Comparison of ENCODE assay signal across 12 mouse cellular contexts in the genomic region with DNA sequence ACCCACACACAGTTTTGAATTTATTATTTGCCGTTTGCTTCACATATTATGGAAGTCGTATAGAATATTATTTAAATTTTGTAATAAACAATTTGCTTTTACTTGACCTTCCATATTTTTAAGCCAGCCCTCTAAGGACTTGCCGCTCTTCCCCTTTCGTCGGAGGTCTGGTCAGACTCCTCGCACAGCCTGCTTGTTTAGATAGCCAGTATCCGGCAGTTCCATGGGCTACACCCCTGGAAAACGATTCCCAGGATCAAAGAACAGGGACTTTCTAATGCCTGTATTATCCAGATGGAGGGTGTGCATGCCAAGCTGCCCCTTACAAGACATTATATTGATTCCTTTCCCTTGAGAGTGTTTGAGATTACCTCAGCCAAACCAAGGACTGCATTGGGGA.
DNase-seq lines count a peak whose midpoint lies in the region; ATAC-seq lines count a peak whose summit lies in the region.
"Had no signal": no experiment of that assay in that cellular context is flagged by ENCODE, and none has a peak within 500 bp of the region (broad histone marks: within the 10 kb centered on the region; RNA-seq: fewer than 3 reads in every experiment).

No protein-coding gene starts in this region.

- H3K27ac ChIP-seq in kidney, embryonic 15.5 days, result 0 out of 2 replicates have a peak overlapping the region, but pooled peaks have one; percentile 9
- H3K27ac ChIP-seq in embryonic facial prominence, embryonic 14.5 days (replicated peaks; ENCODE audit: low read depth, low read length), result no peak overlapping the region; the same call in 1 of the 2 replicates
- peak overlapping the region; percentile 38; the same call in 1 of the 2 replicates for H3K27ac ChIP-seq in hindbrain, embryonic 14.5 days
- peak overlapping the region; percentile 32; the same call in 1 of the 2 replicates for H3K27ac ChIP-seq in midbrain, embryonic 13.5 days

- no peaks in the 10 kb centered on the region for H3K27me3 ChIP-seq in kidney, embryonic 15.5 days
- no peaks in the 10 kb centered on the region for H3K27me3 ChIP-seq in embryonic facial prominence, embryonic 14.5 days (replicated peaks; ENCODE audit: control insufficient read depth, insufficient read depth, low read length)
- H3K27me3 ChIP-seq in hindbrain, embryonic 14.5 days (ENCODE audit: control insufficient read depth, insufficient read depth, low read length), result no peaks in the 10 kb centered on the region
- H3K27me3 ChIP-seq in midbrain, embryonic 13.5 days, result no peaks in the 10 kb centered on the region

- no peak for ATAC-seq in kidney, embryonic 15.5 days (replicated peaks; ENCODE audit: low FRiP score)
- ATAC-seq in embryonic facial prominence, embryonic 14.5 days (ENCODE audit: low read depth), result peak; percentile 28; the same call in 1 of the 2 replicates
- no peak for ATAC-seq in hindbrain, embryonic 14.5 days (ENCODE audit: low FRiP score)
- peak; percentile 40; the same call in 1 of the 2 replicates for ATAC-seq in midbrain, embryonic 13.5 days

- WGBS in kidney, embryonic 15.5 days, result 49% methylated on average over 8 of the region's 8 CpGs
- WGBS in embryonic facial prominence, embryonic 14.5 days, result 48% methylated on average over 8 of the region's 8 CpGs
- WGBS in hindbrain, embryonic 14.5 days, result 60% methylated on average over 8 of the region's 8 CpGs
- WGBS in midbrain, embryonic 13.5 days, result 60% methylated on average over 8 of the region's 8 CpGs

- no peak overlapping the region for H3K4me3 ChIP-seq in kidney, embryonic 15.5 days (replicated peaks)
- no peak overlapping the region for H3K4me3 ChIP-seq in embryonic facial prominence, embryonic 14.5 days (ENCODE audit: low read depth, low read length)
- H3K4me3 ChIP-seq in hindbrain, embryonic 14.5 days (replicated peaks; ENCODE audit: low read length), result no peak overlapping the region
- H3K4me3 ChIP-seq in midbrain, embryonic 13.5 days (replicated peaks), result no peak overlapping the region

- no peak for DNase-seq in kidney, postnatal 14 days
- no peak for DNase-seq in embryonic facial prominence, embryonic 14.5 days (ENCODE audit: low spot score)
- no peak for DNase-seq in hindbrain, embryonic 14.5 days (ENCODE audit: low spot score)
- no peak for DNase-seq in adipocyte (ENCODE audit: low spot score)
- no peak for DNase-seq in spleen, postnatal 10 days (ENCODE audit: low spot score in 2 of 2)
- DNase-seq in frontal cortex, adult 2 months (ENCODE audit: extremely low spot score in 1 of 2, low spot score in 1 of 2), result no peak
- DNase-seq: adrenal gland, postnatal 10 days; gastrocnemius, postnatal 10 days; right cerebral cortex, adult 18-20 months; thymus, adult 2 months had no signal

- H3K9ac ChIP-seq in kidney, embryonic 15.5 days, result no peak overlapping the region
- H3K9ac ChIP-seq in embryonic facial prominence, embryonic 14.5 days (ENCODE audit: low read depth, low read length), result no peak overlapping the region
- peak overlapping the region; percentile 34; the same call in 1 of the 2 replicates for H3K9ac ChIP-seq in hindbrain, embryonic 14.5 days
- H3K9ac ChIP-seq in midbrain, embryonic 13.5 days (replicated peaks), result no peak overlapping the region

- no peak overlapping the region for H3K4me2 ChIP-seq in kidney, embryonic 15.5 days
- H3K4me2 ChIP-seq in embryonic facial prominence, embryonic 14.5 days (ENCODE audit: low read depth, low read length), result no peak overlapping the region
- no peak overlapping the region for H3K4me2 ChIP-seq in hindbrain, embryonic 14.5 days (replicated peaks)
- no peak overlapping the region for H3K4me2 ChIP-seq in midbrain, embryonic 13.5 days (replicated peaks)

- no peaks in the 10 kb centered on the region for H3K9me3 ChIP-seq in kidney, embryonic 15.5 days (replicated peaks)
- no peaks in the 10 kb centered on the region for H3K9me3 ChIP-seq in embryonic facial prominence, embryonic 14.5 days (ENCODE audit: control insufficient read depth, low read length)
- no peaks in the 10 kb centered on the region for H3K9me3 ChIP-seq in hindbrain, embryonic 14.5 days (ENCODE audit: control insufficient read depth, low read length)
- no peaks in the 10 kb centered on the region for H3K9me3 ChIP-seq in midbrain, embryonic 13.5 days

- no peaks in the 10 kb centered on the region for H3K36me3 ChIP-seq in kidney, embryonic 15.5 days
- H3K36me3 ChIP-seq in embryonic facial prominence, embryonic 14.5 days (ENCODE audit: control insufficient read depth, insufficient read depth, low read length), result no peaks in the 10 kb centered on the region
- no peaks in the 10 kb centered on the region for H3K36me3 ChIP-seq in hindbrain, embryonic 14.5 days (replicated peaks; ENCODE audit: control insufficient read depth, insufficient read depth)
- no peaks in the 10 kb centered on the region for H3K36me3 ChIP-seq in midbrain, embryonic 13.5 days

- H3K4me1 ChIP-seq in kidney, embryonic 15.5 days, result peaks cover 18% of the 10 kb centered on the region
- peaks cover 17% of the 10 kb centered on the region for H3K4me1 ChIP-seq in embryonic facial prominence, embryonic 14.5 days (ENCODE audit: control insufficient read depth, insufficient read depth, low read length)
- peaks cover 31% of the 10 kb centered on the region for H3K4me1 ChIP-seq in hindbrain, embryonic 14.5 days (replicated peaks; ENCODE audit: control insufficient read depth, insufficient read depth, low read length)
- peaks cover 47% of the 10 kb centered on the region for H3K4me1 ChIP-seq in midbrain, embryonic 13.5 days (replicated peaks)

Comparison
In these comparisons a context has a peak if more than half of its experiments do, and no peak if none do; other contexts are left out.
1. ATAC-seq: peak in embryonic facial prominence, embryonic 14.5 days (single experiment) and midbrain, embryonic 13.5 days (single experiment); none in kidney, embryonic 15.5 days (single experiment) and hindbrain, embryonic 14.5 days (single experiment).